Mouse (Mus musculus): ENCODE data around the gene Hmx2.

- TF ChIP-seq GATA1 (IDR thresholded peaks at IDR 0.05; ENCODE audit: borderline replicate concordance, low read length) (no peak), CTCF (IDR thresholded peaks at IDR 0.05; ENCODE audit: low read depth, low read length) (no peak), TAL1 (conservative IDR thresholded peaks at IDR 0.05; ENCODE audit: low read depth, low read length) (no peak), GATA2 (IDR thresholded peaks at IDR 0.05; ENCODE audit: borderline replicate concordance, low read depth, low read length) (no peak), POLR2AphosphoS5 (IDR thresholded peaks at IDR 0.05; ENCODE audit: insufficient replicate concordance, low read depth, low read length) (no peak)
These were observed 54.6 kb downstream of the Hmx2 start for GRCm38 (mm10) chr7:131603186-131603585.

Data from G1E (cell line).